Mouse (Mus musculus): ENCODE measurements around the gene Irs1. TPM values are rescaled to one million over a fixed set of nuclear protein-coding genes. Genes with fewer than 3 reads are reported as not detected.

Irs1 gene
- total RNA-seq (2021) = 10 to 100 TPM; 19.9 to 20.3 TPM
- long read RNA-seq, experiment 1, full-length matches to known transcripts = 4 of 4 reads
- long read RNA-seq, experiment 1, partial matches to known transcripts = 0 of 4 reads
- long read RNA-seq, experiment 1, other reads (novel, unspliced or antisense) = 0 of 4 reads
- long read RNA-seq, experiment 2, full-length matches to known transcripts = 1 of 5 reads
- long read RNA-seq, experiment 2, partial matches to known transcripts = 0 of 5 reads
- long read RNA-seq, experiment 2, other reads (novel, unspliced or antisense) = 4 of 5 reads

DNA sequence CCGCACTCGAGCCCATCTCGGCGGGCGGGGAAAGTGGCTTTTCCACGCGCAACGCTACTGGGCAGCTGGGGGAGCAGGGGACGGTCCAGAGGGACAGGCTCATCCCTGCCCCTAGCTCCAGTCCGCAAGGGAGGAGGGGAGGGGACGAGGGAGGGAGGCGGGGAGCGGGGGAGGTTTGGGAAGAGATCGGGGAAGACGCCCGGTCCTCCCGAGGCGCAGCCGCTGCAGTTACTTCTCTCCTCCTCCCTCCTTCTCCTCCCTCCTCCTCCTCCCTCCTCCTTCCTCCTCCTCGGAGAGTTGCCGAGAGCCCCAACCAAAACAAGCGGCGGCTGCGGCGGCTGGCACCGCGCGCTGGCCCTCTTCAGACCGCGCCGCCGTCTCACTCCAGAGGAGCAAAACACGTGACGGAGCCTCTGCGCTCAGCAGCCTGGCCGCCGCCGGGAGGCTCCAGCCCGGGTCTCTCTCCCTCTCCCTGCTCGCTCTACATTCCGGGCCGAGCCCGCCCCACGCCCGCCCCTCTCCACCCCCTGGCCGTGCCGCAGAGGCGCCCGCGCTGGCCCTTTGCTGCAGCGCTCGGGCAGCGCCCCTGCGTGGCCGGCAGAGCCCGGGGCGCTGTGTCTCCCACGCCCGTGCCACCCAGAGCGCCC, at the start of gene Irs1:
Gene Irs1, minus strand, starts transcription at position 266 of the 647 bp plus-strand sequence.
- intact Hi-C loops (cut with DNase I) = loop anchor here (5.0 kb wide), 1 partner anchor 141 kb away; no protein-coding TSS in a partner anchor
- peak; percentile 84 to 88 for DNase-seq (ENCODE audit: low spot score in 2 of 2)

DNA sequence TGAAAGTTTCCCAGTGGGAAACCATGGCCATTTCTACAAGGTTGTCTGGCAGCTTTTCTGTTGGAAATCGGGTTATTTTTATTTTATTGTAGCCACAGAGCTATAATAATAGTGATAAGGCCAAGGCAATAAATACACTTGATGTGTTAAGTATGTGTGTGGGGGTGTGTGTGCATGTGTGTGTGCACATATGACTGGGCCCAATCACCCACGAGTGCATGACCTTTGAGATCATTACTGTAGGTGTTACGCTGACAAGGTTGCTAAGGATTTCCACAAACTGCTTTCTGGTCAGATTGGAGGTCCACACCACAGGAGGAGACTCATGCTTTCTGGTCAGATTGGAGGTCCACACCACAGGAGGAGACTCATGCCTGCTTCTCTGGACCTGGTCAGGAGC, 43.3 kb upstream of the Irs1 start:
- no peak for DNase-seq (ENCODE audit: low spot score in 2 of 2)
- intact Hi-C loops (cut with DNase I) = no loop called here

DNA sequence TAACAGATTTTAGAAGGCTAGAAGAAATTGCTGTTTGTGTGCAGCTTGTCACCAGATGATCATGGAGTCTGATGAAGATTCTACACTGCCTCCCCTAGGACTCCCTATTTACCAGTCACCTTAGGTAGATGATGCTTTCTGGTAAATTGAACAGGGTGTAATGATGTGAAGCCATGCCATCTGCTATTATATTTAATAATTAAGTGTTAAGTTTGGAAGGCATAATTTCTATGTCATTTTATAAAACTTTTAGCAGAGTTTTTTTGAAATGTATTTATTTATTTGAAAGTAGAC, 38.7 kb upstream of the Irs1 start:
- no peak for DNase-seq (ENCODE audit: low spot score in 2 of 2)

GRCm38 (mm10) chr1:82329237-82329953, 38.2 kb upstream of the Irs1 start:
- intact Hi-C loops (cut with DNase I) = no loop called here
- no peak for DNase-seq (ENCODE audit: low spot score in 2 of 2)

More for the DNA sequence above, 38.7 kb upstream of the Irs1 start:
- intact Hi-C loops (cut with DNase I) = no loop called here

GRCm38 (mm10) chr1:82328033-82328775, 37.0 kb upstream of the Irs1 start:
- intact Hi-C loops (cut with DNase I) = no loop called here
- DNase-seq (ENCODE audit: low spot score in 2 of 2) = no peak

GRCm38 (mm10) chr1:82326120-82326519, 34.9 kb upstream of the Irs1 start:
- no peak for DNase-seq (ENCODE audit: low spot score in 2 of 2)
- intact Hi-C loops (cut with DNase I) = no loop called here

GRCm38 (mm10) chr1:82324131-82324785, 33.0 kb upstream of the Irs1 start:
- intact Hi-C loops (cut with DNase I) = no loop called here
- DNase-seq (ENCODE audit: low spot score in 2 of 2) = no peak

DNA sequence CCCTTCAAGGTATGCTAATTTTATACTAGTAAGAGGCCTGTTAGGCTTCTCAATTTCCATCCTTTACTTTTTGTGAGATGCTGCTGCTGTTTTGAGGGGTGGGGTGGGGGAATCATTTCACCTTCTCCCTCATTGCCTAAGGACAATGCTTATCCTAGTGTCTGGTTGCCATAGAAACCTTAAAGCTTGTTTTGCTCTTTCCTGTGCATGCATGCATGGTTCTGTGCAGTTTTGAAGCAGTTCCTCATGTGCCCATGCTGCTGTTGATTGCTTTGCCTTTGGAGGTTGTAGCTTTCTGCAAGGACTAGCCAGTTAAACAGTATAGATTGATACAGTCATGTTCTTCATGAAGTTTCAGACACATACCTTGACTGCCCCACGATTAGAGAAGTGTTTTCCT, 30.2 kb upstream of the Irs1 start:
- intact Hi-C loops (cut with DNase I) = no loop called here
- no peak for DNase-seq (ENCODE audit: low spot score in 2 of 2)

- intact Hi-C loops (cut with DNase I) = no loop called here
- no peak for DNase-seq (ENCODE audit: low spot score in 2 of 2)
These were observed 29.6 kb upstream of the Irs1 start for GRCm38 (mm10) chr1:82320864-82321263.

- intact Hi-C loops (cut with DNase I) = no loop called here
- DNase-seq (ENCODE audit: low spot score in 2 of 2) = peak; percentile 15 to 37
These were observed 29.2 kb upstream of the Irs1 start for GRCm38 (mm10) chr1:82320456-82320855.

DNA sequence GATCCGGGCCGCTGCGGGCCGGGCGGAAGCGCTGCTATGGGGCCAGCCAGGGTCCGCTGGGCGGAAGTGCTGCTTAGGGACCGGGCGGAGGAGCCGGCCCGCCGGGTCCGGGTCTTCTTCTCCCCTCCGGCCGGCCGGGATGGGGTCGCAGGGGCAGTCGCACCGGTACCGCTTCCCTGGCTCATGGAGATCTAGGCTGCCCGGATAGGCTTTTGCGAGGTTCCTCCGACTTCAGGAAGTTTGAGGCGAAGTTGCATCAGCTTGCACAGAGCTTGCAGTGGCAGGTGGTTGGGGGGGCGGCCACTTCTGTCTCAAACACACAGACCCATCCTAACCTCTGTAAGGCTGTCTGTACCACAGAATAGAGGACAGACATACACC, 25.5 kb upstream of the Irs1 start:
- DNase-seq (ENCODE audit: low spot score in 2 of 2) = peak; percentile 32 to 47

DNA sequence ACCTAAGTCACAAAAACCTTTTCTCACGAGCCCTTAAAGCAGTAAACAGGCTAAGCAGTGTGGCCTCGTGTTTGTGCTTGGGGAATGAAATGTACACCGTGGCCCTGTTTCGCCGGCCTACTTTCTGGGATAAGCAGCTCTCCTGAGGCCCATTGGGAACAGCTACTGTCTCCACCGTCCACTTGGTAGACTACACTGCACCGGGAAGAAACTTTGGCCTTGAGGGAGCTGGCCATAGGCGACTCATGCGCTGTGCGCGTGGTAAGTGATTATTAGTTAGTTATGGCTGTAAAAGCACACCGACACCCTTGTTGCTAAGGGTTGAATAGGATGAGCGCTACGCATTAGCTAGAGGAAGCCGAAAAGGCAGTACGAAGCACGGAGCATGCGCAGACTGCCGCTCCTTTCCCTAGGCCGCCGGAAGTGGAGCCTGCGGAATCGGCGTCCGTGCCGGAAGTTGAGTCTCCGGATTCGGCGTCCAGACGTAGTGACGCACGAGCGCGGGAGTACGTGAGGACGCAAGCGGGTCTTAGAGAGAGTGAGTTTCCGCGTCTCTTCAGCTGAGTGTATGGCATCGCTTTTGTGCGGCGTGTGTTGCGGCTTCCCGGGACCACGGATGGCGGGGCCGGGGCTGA, 25.0 kb upstream of the Irs1 start, which contains the start of gene Rhbdd1:
Gene Rhbdd1, plus strand, starts transcription at position 342 of the 635 bp plus-strand sequence.
- intact Hi-C loops (cut with DNase I) = loop anchor here (5.0 kb wide), 1 partner anchor 116 kb away; no protein-coding TSS in a partner anchor
- peak; percentile 98 to 99 for DNase-seq (ENCODE audit: low spot score in 2 of 2)

More for the DNA sequence above, 25.5 kb upstream of the Irs1 start:
- intact Hi-C loops (cut with DNase I) = loop anchor here (5.0 kb wide), 1 partner anchor 116 kb away; no protein-coding TSS in a partner anchor

DNA sequence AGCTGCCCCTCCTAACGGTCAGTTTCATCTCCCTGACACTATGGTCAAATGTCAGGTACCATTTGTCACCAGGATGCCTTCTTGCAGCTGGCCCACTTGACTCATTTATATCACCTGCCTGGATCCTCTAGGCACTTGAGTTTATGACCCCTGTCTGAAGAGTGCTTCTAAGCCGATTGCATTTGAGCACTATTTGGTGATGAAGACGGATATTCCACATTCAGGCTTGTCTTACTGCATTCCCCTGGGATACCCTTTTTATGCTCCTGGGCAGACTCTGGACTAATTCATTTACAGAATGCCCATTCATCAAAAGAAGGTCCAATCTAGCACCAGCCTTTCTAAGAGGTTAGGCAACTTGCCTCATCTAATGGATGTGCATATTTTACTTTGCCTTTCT, 13.3 kb upstream of the Irs1 start:
- no peak for DNase-seq (ENCODE audit: low spot score in 2 of 2)
- intact Hi-C loops (cut with DNase I) = no loop called here

DNA sequence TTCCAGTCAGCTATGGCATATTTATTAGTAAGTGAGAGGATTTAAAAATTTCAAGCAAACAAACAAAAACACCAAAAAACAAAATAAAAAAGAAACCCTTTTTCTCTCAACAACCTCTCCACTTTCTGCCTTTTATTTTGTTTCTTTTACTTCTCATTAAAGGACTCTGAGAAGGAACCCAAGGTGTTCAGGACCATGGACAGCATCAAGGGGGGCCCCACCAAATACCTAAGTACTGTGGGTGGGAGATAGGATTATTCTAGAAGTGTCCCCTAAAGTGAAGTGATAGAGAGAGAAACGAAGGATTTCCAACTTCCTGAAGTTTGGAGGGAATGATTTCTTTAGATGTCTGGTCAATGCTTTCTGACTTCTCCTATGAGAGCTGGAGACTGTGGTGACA, 7.4 kb upstream of the Irs1 start:
- intact Hi-C loops (cut with DNase I) = no loop called here
- DNase-seq (ENCODE audit: low spot score in 2 of 2) = no peak

DNA sequence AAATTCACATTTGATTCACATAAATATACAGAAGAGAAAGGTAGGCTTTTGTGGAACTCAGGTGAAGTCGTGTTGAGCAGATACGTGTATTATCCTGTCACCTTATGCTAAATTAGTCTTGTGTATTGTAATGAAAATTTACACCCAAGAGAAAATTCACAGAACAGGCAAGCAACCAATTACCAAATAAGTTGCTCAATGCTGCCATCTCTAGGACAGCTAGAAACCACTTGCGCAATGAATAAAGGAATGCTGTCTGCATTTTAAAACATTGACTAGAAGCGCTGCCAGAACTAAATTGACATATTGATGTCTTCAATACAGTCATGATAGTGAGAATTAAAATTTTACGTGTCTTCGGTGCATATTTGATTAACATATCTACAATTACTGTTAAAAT, 2.9 kb upstream of the Irs1 start:
- peak; percentile 65 to 69 for DNase-seq (ENCODE audit: low spot score in 2 of 2)
- intact Hi-C loops (cut with DNase I) = loop anchor here (2.0 to 5.0 kb wide), 2 partner anchors 138 to 777 kb away; no protein-coding TSS in a partner anchor

DNA sequence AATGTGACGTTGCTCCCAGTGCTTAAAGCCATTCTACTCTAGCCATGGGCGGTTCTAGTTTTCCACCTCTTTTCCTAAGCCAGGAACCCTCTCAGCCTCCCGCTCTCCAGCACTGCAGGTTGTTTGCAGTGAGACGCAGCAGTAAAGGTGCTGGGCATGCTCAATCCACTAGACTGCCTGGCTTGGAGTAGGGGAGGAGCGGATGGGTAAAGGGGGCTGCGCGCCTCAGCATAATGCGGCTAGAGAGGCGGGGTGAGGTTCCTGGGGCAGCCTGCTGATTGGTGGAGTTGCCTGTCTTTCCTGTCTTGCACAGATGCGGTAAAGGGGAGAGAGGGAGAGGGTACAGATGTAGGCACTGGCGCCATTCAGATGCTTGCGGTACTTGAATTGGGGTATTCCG, 1.6 kb upstream of the Irs1 start:
- DNase-seq (ENCODE audit: low spot score in 2 of 2) = peak; percentile 66 to 79
- intact Hi-C loops (cut with DNase I) = loop anchor here (1.0 to 5.0 kb wide), 2 partner anchors 140 to 976 kb away; no protein-coding TSS in a partner anchor

DNA sequence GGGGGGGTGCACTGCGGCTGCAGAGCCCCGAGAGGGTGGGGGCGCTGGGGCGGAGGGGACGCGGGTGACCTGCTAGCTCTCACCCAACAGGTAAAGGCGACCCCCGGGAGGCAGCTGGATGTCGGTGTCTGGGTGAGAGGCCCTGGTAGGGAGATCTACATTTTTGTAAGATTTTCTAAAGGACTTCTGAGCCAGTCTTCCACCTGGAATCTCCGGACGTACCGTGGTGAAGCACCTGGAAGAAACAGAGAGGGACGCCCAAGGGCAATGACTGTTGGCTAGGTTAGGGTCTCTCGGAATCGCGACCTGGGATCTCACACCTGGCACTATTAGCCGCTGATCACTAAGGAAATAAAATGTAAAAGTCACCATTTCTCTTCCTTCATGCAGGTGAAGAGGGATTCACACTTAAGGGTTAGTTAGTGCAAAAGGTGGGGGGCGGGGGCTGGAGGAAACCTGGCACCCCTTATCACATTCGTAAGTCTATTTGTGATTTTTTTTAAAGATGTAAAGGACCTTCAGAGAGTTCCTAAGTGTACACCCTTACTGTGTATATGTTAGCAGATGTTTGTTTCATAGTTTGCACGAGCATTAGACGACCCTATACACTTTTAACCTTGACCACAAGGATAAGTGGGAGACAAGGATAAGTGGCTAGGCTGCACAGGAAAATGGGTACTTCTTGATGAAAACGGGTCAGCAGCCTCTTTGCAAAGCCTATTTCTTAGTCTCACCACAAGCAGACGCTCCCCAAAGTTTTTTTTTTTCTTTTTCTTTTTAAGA, 905 bp upstream of the Irs1 start:
- DNase-seq (ENCODE audit: low spot score in 2 of 2) = no peak
- intact Hi-C loops (cut with DNase I) = loop anchor here (1.0 to 5.0 kb wide), 2 partner anchors 140 to 976 kb away; no protein-coding TSS in a partner anchor

- intact Hi-C loops (cut with DNase I) = loop anchor here (5.0 kb wide), 1 partner anchor 142 kb away; no protein-coding TSS in a partner anchor
- peak; percentile 80 to 84 for DNase-seq (ENCODE audit: low spot score in 2 of 2)
These were observed 479 bp downstream of the Irs1 start for GRCm38 (mm10) chr1:82290723-82291150.
